Mouse (Mus musculus) megakaryocyte, embryonic 14.5 days (primary cell): Measurements from ENCODE around the gene St6gal1.

Source experiments
- FLI1 ChIP-seq: IDR thresholded peaks from 2 replicates; pipeline ENCODE4 v1.6.1; 2012; ENCODE audit warnings: low read length, inconsistent platforms, mixed read lengths
- GATA1 ChIP-seq: IDR thresholded peaks from 3 replicates; pipeline ENCODE4 v1.6.1; 2012; ENCODE audit warnings: mixed read lengths, low read length, inconsistent platforms, borderline replicate concordance

GRCm38 (mm10) chr16:23295720-23296119 lies 71.2 kb downstream of the St6gal1 start:
- TF ChIP-seq GATA1 (no peak), FLI1 (no peak)
